Mouse (Mus musculus): ENCODE measurements at regions not wholly inside any gene's neighbourhood (a gene's known extent, or its start where the extent isn't known, plus 50 kb on each side); places are given as distances from the start of the nearest gene placed in this dataset.

GRCm38 (mm10) chr3:119494580-119494979 lies 289.7 kb downstream of the Ptbp2 start:
- TF ChIP-seq CTCF (IDR thresholded peaks at IDR 0.05; ENCODE audit: low read depth, low read length), result no peak
- TF ChIP-seq POLR2A (IDR thresholded peaks at IDR 0.05; ENCODE audit: extremely low read depth, insufficient read depth, low read length), result no peak
